Mouse (Mus musculus) embryonic fibroblast, embryonic 13.5 days (primary cell): ENCODE measurements around the gene Ccdc92. TPM values are rescaled to one million over a fixed set of nuclear protein-coding genes. Genes with fewer than 3 reads are reported as not detected.
A peak's percentile ranks its signal among the peaks of the same experiment; 100 is the strongest.

ENCODE experiments used
- H3K27ac ChIP-seq: 2 replicates; pipeline ENCODE4 v1.5.1; 2012; ENCODE audit warnings: low read length, control low read depth, inconsistent platforms; ENCODE audit not compliant: insufficient read depth
- H3K4me1 ChIP-seq: 2 replicates; pipeline ENCODE4 v1.6.1; 2011; ENCODE audit warnings: low read length; ENCODE audit not compliant: control insufficient read depth, insufficient read depth
- H3K4me3 ChIP-seq: 2 replicates; pipeline ENCODE4 v1.5.1; 2011; ENCODE audit warnings: mild to moderate bottlenecking, control low read depth, low read length; ENCODE audit not compliant: insufficient read depth
- CTCF ChIP-seq: IDR thresholded peaks from 2 replicates; pipeline ENCODE4 v1.5.1; 2011; ENCODE audit warnings: mild to moderate bottlenecking, control low read depth, low read length, moderate library complexity, borderline replicate concordance; ENCODE audit not compliant: insufficient read depth
- POLR2A ChIP-seq: IDR thresholded peaks from 2 replicates; pipeline ENCODE4 v1.6.1; 2011; ENCODE audit warnings: low read depth, mild to moderate bottlenecking, control low read depth, low read length, moderate library complexity
- polyA plus RNA-seq: library from polyadenylated mRNA; stranded (reverse); fragments of >200 nt; gene quantifications from 2 replicates; pipeline ENCODE4 v1.2.4, GENCODE M21; 2011; ENCODE audit warnings: low read depth; ENCODE audit not compliant: missing spikeins, insufficient read length

The Ccdc92 gene
- polyA plus RNA-seq, 1 experiment: 1.5 TPM

DNA sequence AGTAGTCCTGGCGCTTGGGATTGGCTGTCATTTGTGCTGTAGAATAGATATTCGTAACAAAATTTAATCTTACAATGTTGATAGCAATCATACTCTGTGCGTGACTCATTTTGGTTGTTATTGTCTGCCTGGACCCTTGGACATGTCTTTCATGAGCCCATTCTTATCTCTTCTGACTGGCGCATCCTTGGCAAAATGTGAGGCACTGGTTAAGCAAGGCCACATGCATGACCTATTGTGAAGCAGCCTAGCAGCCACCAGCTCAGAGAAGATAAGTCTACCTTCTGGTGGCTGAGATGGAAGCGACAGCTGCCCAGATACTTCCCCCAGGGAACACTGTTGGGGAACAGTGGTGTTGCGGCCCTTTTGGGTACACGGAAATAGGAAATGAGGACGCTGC, 26.4 kb upstream of the Ccdc92 start:
- no peak overlapping the region for H3K4me3 ChIP-seq
- H3K27ac ChIP-seq: no peak overlapping the region
- TF ChIP-seq CTCF: no peak
- no peak for TF ChIP-seq POLR2A
- H3K4me1 ChIP-seq: no peaks in the 10 kb centered on the region

DNA sequence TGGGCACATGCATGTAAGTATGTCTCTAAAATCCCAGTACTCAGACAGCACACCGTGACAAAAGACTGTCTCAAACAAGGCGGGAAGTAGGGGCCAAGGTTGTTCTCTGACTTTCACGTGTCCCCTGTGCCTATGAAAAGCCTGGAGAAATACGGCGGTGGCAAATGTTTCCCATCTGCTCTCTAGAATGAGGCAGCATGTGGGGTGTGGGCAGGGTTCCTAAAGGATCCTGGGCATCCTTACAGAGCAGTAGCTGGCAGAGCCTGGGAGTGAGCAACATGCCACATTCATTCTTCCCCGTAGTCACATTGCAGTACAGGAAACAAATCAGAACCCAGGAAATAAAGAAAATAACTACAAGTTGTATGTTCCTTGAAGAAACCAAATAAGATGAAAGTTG, 21.7 kb upstream of the Ccdc92 start:
- Histone ChIP-seq H3K27ac (no peak overlapping the region), H3K4me1 (0 out of 2 replicates have a peak, but pooled peaks cover 1% of the 10 kb centered on the region), H3K4me3 (no peak overlapping the region)
- TF ChIP-seq POLR2A (no peak), CTCF (no peak)

DNA sequence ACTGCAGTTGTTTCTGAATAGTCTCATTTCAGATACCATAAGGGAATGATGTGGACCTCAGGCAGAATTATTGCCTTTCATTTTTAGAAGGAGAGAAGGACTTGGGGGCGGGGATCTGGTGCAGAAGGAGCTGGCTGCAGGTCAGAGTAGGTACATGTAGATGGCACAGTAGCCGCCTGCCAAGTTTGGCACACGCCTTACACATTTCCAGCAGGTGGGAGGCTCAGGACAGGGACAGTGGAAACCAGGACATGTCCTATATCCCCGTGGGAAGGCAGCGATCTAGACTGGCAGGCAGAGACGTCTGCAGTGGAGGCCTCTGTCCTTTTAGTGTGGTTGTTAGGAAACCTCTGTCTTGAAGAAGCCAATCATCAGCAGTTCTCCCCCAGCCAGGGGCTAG, 17.6 kb upstream of the Ccdc92 start:
- 0 out of 2 replicates have a peak, but pooled peaks cover 1% of the 10 kb centered on the region for H3K4me1 ChIP-seq
- H3K4me3 ChIP-seq: no peak overlapping the region
- no peak overlapping the region for H3K27ac ChIP-seq
- TF ChIP-seq POLR2A: no peak
- no peak for TF ChIP-seq CTCF

DNA sequence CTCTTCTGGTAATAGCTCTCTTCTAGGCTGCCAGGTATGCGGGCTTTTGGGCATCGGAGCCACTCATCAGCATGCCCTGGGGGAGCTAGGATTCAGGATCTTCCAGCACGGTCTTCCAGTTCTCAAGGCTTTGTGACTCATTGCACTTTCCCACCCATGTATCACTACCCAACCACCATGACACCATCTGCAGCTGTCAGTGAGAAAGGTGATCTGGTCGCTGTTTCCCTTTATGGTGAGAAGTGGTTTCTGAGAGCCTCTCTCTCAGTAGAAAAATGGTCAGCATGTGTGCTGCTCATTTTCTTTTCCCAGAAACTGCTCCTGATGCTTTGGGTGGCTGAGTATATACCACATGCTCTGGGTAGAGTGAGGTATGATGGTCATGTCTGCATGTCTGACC, 17.0 kb upstream of the Ccdc92 start:
- Histone ChIP-seq H3K4me1 (0 out of 2 replicates have a peak, but pooled peaks cover 1% of the 10 kb centered on the region), H3K27ac (no peak overlapping the region)
- TF ChIP-seq CTCF: no peak
- TF ChIP-seq POLR2A: no peak

DNA sequence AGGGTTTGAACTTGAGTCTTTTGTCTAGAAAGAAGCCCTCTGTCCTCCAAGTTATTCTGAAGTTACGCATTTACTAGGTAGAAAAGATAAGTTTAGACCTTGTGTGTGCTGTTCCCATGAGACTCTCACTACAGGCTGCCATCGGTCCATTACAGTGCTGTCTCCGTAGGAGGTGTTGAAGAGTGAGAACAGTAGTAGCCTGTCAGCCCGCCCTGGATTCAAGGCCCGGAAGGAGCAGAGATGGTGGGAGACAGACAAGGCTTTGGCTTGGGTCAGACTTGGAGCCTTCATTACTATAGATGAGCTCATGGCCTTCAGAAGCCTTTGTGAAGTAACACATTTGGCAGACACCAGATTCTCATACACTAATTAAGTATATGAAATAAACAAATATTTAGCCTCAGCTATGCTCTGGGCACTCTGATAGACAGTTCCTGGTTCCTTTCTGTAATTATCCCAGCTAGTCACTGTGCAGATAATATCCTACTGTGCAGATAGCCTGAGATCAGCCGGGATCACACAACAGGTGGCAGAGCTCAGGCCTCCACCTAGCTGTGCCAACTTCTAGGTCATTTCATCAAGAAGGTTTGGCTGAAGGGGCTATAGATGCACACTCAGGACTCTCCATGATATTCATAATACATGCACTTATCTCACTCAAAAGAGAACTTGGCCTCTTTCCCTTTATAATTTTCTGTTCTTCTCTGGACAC, 11.8 kb upstream of the Ccdc92 start:
- no peak for TF ChIP-seq POLR2A
- TF ChIP-seq CTCF: no peak
- Histone ChIP-seq H3K27ac (no peak overlapping the region), H3K4me3 (no peak overlapping the region), H3K4me1 (peaks cover 7% of the 10 kb centered on the region; the same call in 1 of the 2 replicates)

More for the DNA sequence above, 17.0 kb upstream of the Ccdc92 start:
- H3K4me3 ChIP-seq: no peak overlapping the region

DNA sequence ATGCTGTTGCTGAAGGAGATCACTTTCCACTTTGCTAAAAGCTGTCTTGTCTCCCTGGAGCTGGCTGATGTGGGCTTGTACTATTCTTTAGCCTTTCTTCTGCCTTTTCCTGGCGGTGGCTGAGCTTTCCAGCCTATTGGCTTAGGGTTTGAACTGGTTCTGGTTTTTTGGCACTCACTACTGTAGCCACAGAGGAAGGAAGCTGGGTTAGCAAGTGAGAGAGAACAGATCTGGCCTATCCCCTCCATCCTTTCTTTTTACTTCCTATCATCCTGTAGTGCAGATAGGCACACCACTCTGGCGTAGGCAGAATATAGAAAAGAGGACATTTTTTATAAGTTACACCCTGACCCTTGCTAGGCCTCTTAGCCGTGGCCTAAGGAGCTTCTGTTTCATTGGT, 10.9 kb upstream of the Ccdc92 start:
- no peak for TF ChIP-seq POLR2A
- no peak for TF ChIP-seq CTCF
- Histone ChIP-seq H3K27ac (no peak overlapping the region), H3K4me3 (no peak overlapping the region), H3K4me1 (peaks cover 5% of the 10 kb centered on the region)

DNA sequence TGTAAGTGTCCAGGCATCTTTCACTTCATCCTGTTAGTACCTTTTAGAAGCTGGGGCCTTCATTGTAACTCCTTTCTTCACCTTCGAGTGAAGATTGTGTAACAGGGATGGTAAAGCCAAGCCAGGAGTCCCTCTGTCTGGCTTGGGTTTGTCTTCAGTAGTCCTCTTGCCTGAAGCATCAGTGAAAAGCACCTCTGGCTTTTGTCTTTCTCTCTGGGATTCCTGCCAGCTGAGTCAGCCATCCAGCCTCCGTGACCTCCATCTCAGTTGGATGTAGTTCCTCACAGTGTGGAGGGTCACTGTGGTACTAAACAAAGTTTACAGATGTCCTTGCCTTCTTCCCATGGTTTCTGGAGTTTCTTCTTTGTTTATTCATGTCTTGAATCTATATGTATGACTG, 9.8 kb upstream of the Ccdc92 start:
- H3K27ac ChIP-seq: 0 out of 2 replicates have a peak overlapping the region, but pooled peaks have one; percentile 1
- TF ChIP-seq CTCF (no peak), POLR2A (no peak)
- no peak overlapping the region for H3K4me3 ChIP-seq
- peaks cover 5% of the 10 kb centered on the region for H3K4me1 ChIP-seq

DNA sequence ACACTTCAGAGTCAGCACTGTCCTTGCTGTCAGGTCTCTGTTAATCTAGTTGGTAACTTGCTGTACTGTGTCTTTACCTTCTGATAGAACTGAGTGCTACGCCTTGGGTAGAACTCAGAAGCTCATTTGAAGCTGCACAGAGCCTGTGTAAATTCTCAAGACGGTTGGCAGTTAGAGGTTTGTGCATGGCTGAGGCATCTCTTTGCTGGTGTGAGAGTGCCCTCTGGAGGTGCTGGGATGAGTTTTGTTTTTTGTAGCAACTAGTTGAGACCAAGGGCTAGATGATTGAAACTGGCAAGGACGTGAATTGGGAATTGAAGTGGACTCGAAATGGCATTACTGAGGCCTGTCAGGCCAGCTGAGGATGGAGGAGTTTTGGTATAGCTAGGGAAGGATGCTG, 6.8 kb upstream of the Ccdc92 start:
- peaks cover 9% of the 10 kb centered on the region for H3K4me1 ChIP-seq
- TF ChIP-seq POLR2A: no peak
- TF ChIP-seq CTCF: peak; percentile 41; the same call in 1 of the 2 replicates
- no peak overlapping the region for H3K27ac ChIP-seq
- H3K4me3 ChIP-seq: no peak overlapping the region

DNA sequence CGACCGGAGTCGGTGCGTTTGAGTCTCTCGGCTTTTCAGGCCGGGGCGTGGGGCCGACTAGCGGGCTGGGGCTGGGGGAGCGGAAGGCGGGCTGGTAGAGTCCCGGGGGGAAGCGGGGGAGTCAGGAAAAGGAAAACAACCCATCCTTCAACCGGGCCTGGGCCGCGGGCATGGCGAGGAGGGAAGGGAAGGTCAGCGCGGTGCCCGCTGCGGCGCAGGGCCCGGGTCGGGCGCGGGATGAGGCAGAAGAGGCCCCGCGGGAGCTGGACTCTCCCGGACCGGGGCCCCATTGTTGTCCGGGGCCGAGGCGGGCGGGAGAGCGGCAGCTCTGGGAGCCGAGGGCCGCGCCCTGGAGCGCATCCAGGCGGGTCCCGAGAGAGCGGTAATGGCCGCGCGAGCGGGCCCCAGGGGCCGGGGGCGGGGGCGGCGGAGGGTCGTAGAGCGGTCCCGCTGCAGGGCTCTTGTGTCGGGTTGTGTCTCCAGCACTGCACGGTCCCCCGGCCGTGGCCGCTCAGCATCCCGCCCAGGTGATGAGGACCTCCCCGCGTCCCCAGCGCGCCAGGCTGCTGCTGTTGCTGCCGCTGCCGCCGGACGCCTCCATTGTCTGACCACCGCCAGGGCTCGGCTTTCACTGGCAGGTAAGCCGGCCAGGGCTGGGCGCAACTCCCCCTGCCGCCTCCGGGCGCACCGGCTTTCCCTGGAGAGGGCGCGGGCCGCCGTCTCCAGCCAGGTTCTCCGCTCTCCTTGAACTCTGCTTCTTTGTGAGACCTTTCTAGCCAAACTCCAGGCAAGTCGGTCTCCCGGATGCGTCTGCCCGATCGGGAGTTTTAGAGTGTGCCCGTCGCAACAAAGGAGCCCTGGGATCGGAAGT, 882 bp upstream of the Ccdc92 start:
- TF ChIP-seq POLR2A (no peak), CTCF (no peak)
- Histone ChIP-seq H3K4me1 (0 out of 2 replicates have a peak, but pooled peaks cover 3% of the 10 kb centered on the region), H3K4me3 (peak overlapping the region; percentile 75)

More for the DNA sequence above, 882 bp upstream of the Ccdc92 start:
- H3K27ac ChIP-seq: no peak overlapping the region
